ENCODE assay signal across 12 mouse cellular contexts in genomic region chr6:29145456-29146307, GRCm38 (mm10). TPM values are rescaled to one million over a fixed set of nuclear protein-coding genes. Genes with fewer than 3 reads are reported as not detected.
A peak's percentile ranks its signal among the peaks of the same experiment; 100 is the strongest.
DNase-seq lines count a peak whose midpoint lies in the region; ATAC-seq lines count a peak whose summit lies in the region.
"Had no signal": no experiment of that assay in that cellular context is flagged by ENCODE, and none has a peak within 500 bp of the region (broad histone marks: within the 10 kb centered on the region; RNA-seq: fewer than 3 reads in every experiment).

No protein-coding gene starts in this region.

- no peak overlapping the region for H3K4me2 ChIP-seq in hindbrain, embryonic 15.5 days
- H3K4me2 ChIP-seq in hindbrain, embryonic 11.5 days (replicated peaks; ENCODE audit: low read depth, low read length) = no peak overlapping the region
- H3K4me2 ChIP-seq in heart, embryonic 15.5 days = peak overlapping the region; percentile 28
- no peak overlapping the region for H3K4me2 ChIP-seq in liver, embryonic 16.5 days (ENCODE audit: low read depth, low read length)
- H3K4me2 ChIP-seq: forebrain, embryonic 13.5 days had no signal

- H3K4me1 ChIP-seq in hindbrain, embryonic 15.5 days (replicated peaks) = no peaks in the 10 kb centered on the region
- no peaks in the 10 kb centered on the region for H3K4me1 ChIP-seq in hindbrain, embryonic 11.5 days (replicated peaks; ENCODE audit: control insufficient read depth, insufficient read depth, low read length)
- H3K4me1 ChIP-seq in heart, embryonic 15.5 days (replicated peaks) = peaks cover 24% of the 10 kb centered on the region
- H3K4me1 ChIP-seq in liver, embryonic 16.5 days (ENCODE audit: control insufficient read depth, low read depth, low read length) = no peaks in the 10 kb centered on the region
- H3K4me1 ChIP-seq: forebrain, embryonic 13.5 days had no signal

- H3K4me3 ChIP-seq in hindbrain, embryonic 15.5 days = no peak overlapping the region
- no peak overlapping the region for H3K4me3 ChIP-seq in hindbrain, embryonic 11.5 days (ENCODE audit: low read depth, low read length)
- no peak overlapping the region for H3K4me3 ChIP-seq in heart, embryonic 15.5 days
- no peak overlapping the region for H3K4me3 ChIP-seq in liver, embryonic 16.5 days (ENCODE audit: low read depth, low read length)
- H3K4me3 ChIP-seq: forebrain, embryonic 13.5 days had no signal

- no peak for DNase-seq in hindbrain, embryonic 11.5 days (ENCODE audit: low spot score)
- peak; percentile 33 to 52 for DNase-seq in left cerebral cortex, postnatal 25 days (ENCODE audit: low spot score in 2 of 2)
- DNase-seq in left cerebral cortex, postnatal 10 days (ENCODE audit: extremely low spot score in 1 of 2, low spot score in 2 of 2) = no peak
- DNase-seq in adipocyte (ENCODE audit: low spot score) = no peak
- DNase-seq: cerebellum, adult 11-12 months; lung, postnatal 14 days had no signal

- peaks cover 22% of the 10 kb centered on the region for H3K36me3 ChIP-seq in hindbrain, embryonic 15.5 days
- no peaks in the 10 kb centered on the region for H3K36me3 ChIP-seq in hindbrain, embryonic 11.5 days (ENCODE audit: control insufficient read depth, insufficient read depth, low read length)
- H3K36me3 ChIP-seq in heart, embryonic 15.5 days = peaks cover 16% of the 10 kb centered on the region
- H3K36me3 ChIP-seq in liver, embryonic 16.5 days (ENCODE audit: control insufficient read depth, insufficient read depth) = no peaks in the 10 kb centered on the region

- H3K9ac ChIP-seq in hindbrain, embryonic 15.5 days = no peak overlapping the region
- no peak overlapping the region for H3K9ac ChIP-seq in hindbrain, embryonic 11.5 days (ENCODE audit: low read depth, low read length)
- H3K9ac ChIP-seq in heart, embryonic 15.5 days = no peak overlapping the region
- no peak overlapping the region for H3K9ac ChIP-seq in liver, embryonic 16.5 days (ENCODE audit: low read depth, low read length)
- H3K9ac ChIP-seq: forebrain, embryonic 13.5 days had no signal

- intact Hi-C loops in left cerebral cortex, postnatal 25 days (cut with DNase I) = loop anchor here (10.0 kb wide), 1 partner anchor 611 kb away; no protein-coding TSS in a partner anchor
- intact Hi-C loops in left cerebral cortex, postnatal 10 days (cut with DNase I) = loop anchor here (10.0 kb wide), 2 partner anchors 311 to 611 kb away; partner anchors contain the start of gene Lrrc4

- no peak overlapping the region for H3K27ac ChIP-seq in hindbrain, embryonic 15.5 days (replicated peaks)
- H3K27ac ChIP-seq in hindbrain, embryonic 11.5 days (ENCODE audit: low read depth, low read length) = no peak overlapping the region
- peak overlapping the region; percentile 50 for H3K27ac ChIP-seq in heart, embryonic 15.5 days
- peak overlapping the region; percentile 30; the same call in 1 of the 2 replicates for H3K27ac ChIP-seq in liver, embryonic 16.5 days (ENCODE audit: low read length)
- H3K27ac ChIP-seq: forebrain, embryonic 13.5 days had no signal

- WGBS in hindbrain, embryonic 15.5 days = 80% methylated on average over 12 of the region's 12 CpGs
- WGBS in hindbrain, embryonic 11.5 days = 80% methylated on average over 12 of the region's 12 CpGs
- 40% methylated on average over 12 of the region's 12 CpGs for WGBS in heart, embryonic 15.5 days
- WGBS in liver, embryonic 16.5 days (ENCODE audit: insufficient replicate concordance) = 67% methylated on average over 12 of the region's 12 CpGs

- H3K27me3 ChIP-seq in hindbrain, embryonic 15.5 days = no peaks in the 10 kb centered on the region
- no peaks in the 10 kb centered on the region for H3K27me3 ChIP-seq in hindbrain, embryonic 11.5 days (ENCODE audit: control insufficient read depth, insufficient read depth, low read length)
- no peaks in the 10 kb centered on the region for H3K27me3 ChIP-seq in heart, embryonic 15.5 days
- no peaks in the 10 kb centered on the region for H3K27me3 ChIP-seq in liver, embryonic 16.5 days (ENCODE audit: control insufficient read depth, insufficient read depth, low read depth, low read length)
- H3K27me3 ChIP-seq: forebrain, embryonic 13.5 days had no signal

- ATAC-seq in hindbrain, embryonic 15.5 days (ENCODE audit: low FRiP score, low read depth) = 0 out of 2 replicates have a peak, but pooled peaks have one; percentile 60
- no peak for ATAC-seq in hindbrain, embryonic 11.5 days (ENCODE audit: low FRiP score)
- ATAC-seq in heart, embryonic 15.5 days (replicated peaks; ENCODE audit: insufficient number of reproducible peaks, insufficient read depth, low FRiP score, low read depth) = no peak; the same call in 1 of the 2 replicates
- no peak for ATAC-seq in liver, embryonic 16.5 days (ENCODE audit: low read depth)
- no peak for ATAC-seq in megakaryocyte-erythroid progenitor cell, adult 5-6 weeks (replicated peaks; ENCODE audit: low FRiP score, low TSS enrichment, poor library complexity, severe bottlenecking)
- ATAC-seq: forebrain, embryonic 13.5 days had no signal

- H3K9me3 ChIP-seq in hindbrain, embryonic 15.5 days = no peaks in the 10 kb centered on the region
- H3K9me3 ChIP-seq in hindbrain, embryonic 11.5 days (ENCODE audit: control insufficient read depth, low read length) = no peaks in the 10 kb centered on the region
- no peaks in the 10 kb centered on the region for H3K9me3 ChIP-seq in heart, embryonic 15.5 days (replicated peaks)
- H3K9me3 ChIP-seq in liver, embryonic 16.5 days (replicated peaks; ENCODE audit: control insufficient read depth, low read length) = no peaks in the 10 kb centered on the region
- H3K9me3 ChIP-seq: forebrain, embryonic 13.5 days had no signal

RNA-seq across cellular contexts. Expression of gene Rbm28, which starts 19.1 kb away (rescaled TPM):
- 40.3 and 43.2 TPM in 2 replicates for polyA plus RNA-seq in hindbrain, embryonic 15.5 days (2015; fragmentation: Nextera tagmentation; extraction: Ambion mirVana)
- polyA plus RNA-seq in hindbrain, embryonic 11.5 days (2014; fragmentation: Nextera tagmentation; extraction: Ambion mirVana) = 68.1 and 69.0 TPM in 2 replicates
- 10 to 100 TPM; 38.7 to 45.7 TPM for total RNA-seq in left cerebral cortex, postnatal 25 days (2021)
- total RNA-seq in left cerebral cortex, postnatal 10 days (2021) = 10 to 100 TPM; 29.4 to 32.8 TPM
- 22.8 and 28.8 TPM in 2 replicates for polyA plus RNA-seq in heart, embryonic 15.5 days (2015; fragmentation: Nextera tagmentation; extraction: Ambion mirVana)
- polyA plus RNA-seq in liver, embryonic 16.5 days (2015; fragmentation: Nextera tagmentation; extraction: Ambion mirVana) = 8.8 and 8.9 TPM in 2 replicates
- 70.5 and 81.2 TPM in 2 replicates for total RNA-seq in megakaryocyte-erythroid progenitor cell, adult 5-6 weeks (2014; fragmentation: Nextera tagmentation)
- 63.8 and 71.0 TPM in 2 replicates for total RNA-seq in megakaryocyte-erythroid progenitor cell, adult 5-6 weeks (2017)

RNA-seq across cellular contexts. Expression of gene Prrt4, which starts 33.7 kb away (rescaled TPM):
- 11.6 and 13.6 TPM in 2 replicates for polyA plus RNA-seq in hindbrain, embryonic 15.5 days (2015; fragmentation: Nextera tagmentation; extraction: Ambion mirVana)
- polyA plus RNA-seq in hindbrain, embryonic 11.5 days (2014; fragmentation: Nextera tagmentation; extraction: Ambion mirVana) = 0.60 and 1.7 TPM in 2 replicates
- total RNA-seq in left cerebral cortex, postnatal 25 days (2021) = 1 to 10 TPM; 2.4 to 2.9 TPM
- total RNA-seq in left cerebral cortex, postnatal 10 days (2021) = 1 to 10 TPM; 9.0 to 9.4 TPM
- 1.5 and 1.6 TPM in 2 replicates for polyA plus RNA-seq in heart, embryonic 15.5 days (2015; fragmentation: Nextera tagmentation; extraction: Ambion mirVana)
- 0.04 TPM in 1 of 2 replicates, not detected in the other for polyA plus RNA-seq in liver, embryonic 16.5 days (2015; fragmentation: Nextera tagmentation; extraction: Ambion mirVana)
- not detected in 2 replicates for total RNA-seq in megakaryocyte-erythroid progenitor cell, adult 5-6 weeks (2014; fragmentation: Nextera tagmentation)
- total RNA-seq in megakaryocyte-erythroid progenitor cell, adult 5-6 weeks (2017) = not detected in 2 replicates
- total RNA-seq: monocyte, adult 5-6 weeks had no signal

Comparison
In these comparisons a context has a peak if more than half of its experiments do, and no peak if none do; other contexts are left out.
1. DNase-seq: peak in left cerebral cortex, postnatal 25 days (2 of 2); none in hindbrain, embryonic 11.5 days (single experiment), left cerebral cortex, postnatal 10 days (0 of 2) and adipocyte (single experiment).
2. H3K27ac ChIP-seq: peak in heart, embryonic 15.5 days (single experiment) and liver, embryonic 16.5 days (single experiment); none in hindbrain, embryonic 15.5 days (single experiment) and hindbrain, embryonic 11.5 days (single experiment).